Comparison of ENCODE assay signal across 8 mouse cellular contexts in the genomic region with DNA sequence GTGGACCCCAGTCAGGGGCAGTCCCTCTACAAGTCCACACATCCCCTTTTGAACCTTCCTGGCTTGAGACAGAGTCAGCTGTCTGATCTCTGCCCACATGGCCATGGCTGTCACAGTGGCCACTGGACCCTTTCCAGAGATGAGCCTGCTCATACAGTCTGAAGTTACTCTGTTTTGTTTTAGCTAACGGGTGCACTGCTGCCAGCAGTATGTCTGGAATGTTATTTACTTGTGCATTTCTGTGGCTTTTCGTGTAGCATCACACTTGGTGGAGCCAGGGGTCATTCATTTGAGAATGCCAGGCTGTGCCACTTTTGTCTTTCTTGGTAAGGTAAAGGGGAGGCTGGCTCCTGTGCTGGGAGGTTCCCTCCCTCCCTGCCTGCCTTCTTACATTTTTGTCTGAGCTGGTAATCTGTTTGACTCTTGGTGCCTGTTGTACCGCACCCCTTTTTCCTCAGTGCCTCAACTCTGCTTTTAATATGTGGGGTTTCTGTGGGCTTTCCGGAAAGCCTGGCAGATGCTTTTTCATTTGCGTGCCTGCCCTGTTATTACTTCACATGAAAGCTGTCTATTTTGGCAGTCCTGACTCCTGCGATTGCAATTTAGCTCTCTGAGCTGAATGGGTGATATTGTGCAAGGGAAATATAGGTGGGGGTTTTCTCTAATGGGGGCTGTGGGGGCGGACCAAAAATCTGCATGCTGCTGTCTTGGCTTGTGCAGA.
DNase-seq lines count a peak whose midpoint lies in the region; ATAC-seq and TF ChIP-seq lines count a peak whose summit lies in the region.

No protein-coding gene starts in this region.

- H3K27me3 ChIP-seq in liver, adult 2 months (ENCODE audit: control insufficient read depth, insufficient read depth, low read length): no peaks in the 10 kb centered on the region
- no peaks in the 10 kb centered on the region for H3K27me3 ChIP-seq in liver, embryonic 12.5 days (replicated peaks)
- H3K27me3 ChIP-seq in forebrain, embryonic 16.5 days (replicated peaks; ENCODE audit: control insufficient read depth, insufficient read depth, low read length): no peaks in the 10 kb centered on the region
- no peaks in the 10 kb centered on the region for H3K27me3 ChIP-seq in limb, embryonic 14.5 days (ENCODE audit: control insufficient read depth, insufficient read depth, low read length)

- no peaks in the 10 kb centered on the region for H3K9me3 ChIP-seq in liver, embryonic 12.5 days (replicated peaks)
- no peaks in the 10 kb centered on the region for H3K9me3 ChIP-seq in forebrain, embryonic 16.5 days (ENCODE audit: control insufficient read depth, low read length)
- H3K9me3 ChIP-seq in limb, embryonic 14.5 days (ENCODE audit: control insufficient read depth, low read length): no peaks in the 10 kb centered on the region

- H3K4me1 ChIP-seq in liver, adult 2 months (ENCODE audit: control insufficient read depth, insufficient read depth, low read length): peaks cover 13% of the 10 kb centered on the region; the same call in 1 of the 2 replicates
- peaks cover 14% of the 10 kb centered on the region for H3K4me1 ChIP-seq in liver, embryonic 12.5 days
- peaks cover 20% of the 10 kb centered on the region for H3K4me1 ChIP-seq in forebrain, embryonic 16.5 days (replicated peaks; ENCODE audit: control insufficient read depth, insufficient read depth, low read length)
- H3K4me1 ChIP-seq in limb, embryonic 14.5 days (ENCODE audit: control insufficient read depth, insufficient read depth, low read length): peaks cover 30% of the 10 kb centered on the region

- no peak for ATAC-seq in liver, embryonic 12.5 days
- peak; percentile 96 for ATAC-seq in forebrain, embryonic 16.5 days
- ATAC-seq in limb, embryonic 14.5 days (ENCODE audit: low FRiP score, low read depth): peak; percentile 75

- no peak overlapping the region for H3K27ac ChIP-seq in liver, adult 2 months (replicated peaks; ENCODE audit: insufficient read depth, low read depth, low read length)
- no peak overlapping the region for H3K27ac ChIP-seq in liver, embryonic 12.5 days
- H3K27ac ChIP-seq in forebrain, embryonic 16.5 days (ENCODE audit: low read length): peak overlapping the region; percentile 46
- peak overlapping the region; percentile 80 for H3K27ac ChIP-seq in limb, embryonic 14.5 days (replicated peaks; ENCODE audit: low read depth, low read length)

- no peak overlapping the region for H3K9ac ChIP-seq in liver, adult 2 months (ENCODE audit: low read depth, low read length)
- H3K9ac ChIP-seq in liver, embryonic 12.5 days: no peak overlapping the region
- no peak overlapping the region for H3K9ac ChIP-seq in forebrain, embryonic 16.5 days (replicated peaks; ENCODE audit: low read depth, low read length)
- H3K9ac ChIP-seq in limb, embryonic 14.5 days (ENCODE audit: low read depth, low read length, severe bottlenecking): no peak overlapping the region

- H3K4me3 ChIP-seq in liver, adult 2 months (ENCODE audit: insufficient read depth, low read depth, low read length): no peak overlapping the region
- no peak overlapping the region for H3K4me3 ChIP-seq in liver, embryonic 12.5 days
- H3K4me3 ChIP-seq in forebrain, embryonic 16.5 days (replicated peaks; ENCODE audit: low read length): no peak overlapping the region
- no peak overlapping the region for H3K4me3 ChIP-seq in limb, embryonic 14.5 days (replicated peaks; ENCODE audit: low read length)

- WGBS in liver, adult 2 months: 44% methylated on average over 7 of the region's 7 CpGs
- whole genome bisulfite sequencing in liver, embryonic 12.5 days (ENCODE audit: insufficient replicate concordance): 68% methylated on average over 7 of the region's 7 CpGs
- 12% methylated on average over 7 of the region's 7 CpGs for WGBS in forebrain, embryonic 16.5 days
- WGBS in limb, embryonic 14.5 days: 30% methylated on average over 7 of the region's 7 CpGs

- TF ChIP-seq CTCF in liver, adult 2 months (IDR thresholded peaks at IDR 0.05; ENCODE audit: low read depth, low read length): no peak

- no peaks in the 10 kb centered on the region for H3K36me3 ChIP-seq in liver, adult 2 months (ENCODE audit: control insufficient read depth, insufficient read depth, low read length)
- 0 out of 2 replicates have a peak, but pooled peaks cover 3% of the 10 kb centered on the region for H3K36me3 ChIP-seq in liver, embryonic 12.5 days
- no peaks in the 10 kb centered on the region for H3K36me3 ChIP-seq in forebrain, embryonic 16.5 days (ENCODE audit: control insufficient read depth, insufficient read depth)
- H3K36me3 ChIP-seq in limb, embryonic 14.5 days (ENCODE audit: control insufficient read depth, insufficient read depth, low read length): no peaks in the 10 kb centered on the region

- H3K4me2 ChIP-seq in liver, embryonic 12.5 days: no peak overlapping the region
- no peak overlapping the region for H3K4me2 ChIP-seq in forebrain, embryonic 16.5 days (ENCODE audit: low read length)
- 0 out of 2 replicates have a peak overlapping the region, but pooled peaks have one; percentile 6 for H3K4me2 ChIP-seq in limb, embryonic 14.5 days (replicated peaks; ENCODE audit: low read depth, low read length, severe bottlenecking)

- H3K79me2 ChIP-seq in liver, adult 2 months (ENCODE audit: control insufficient read depth, insufficient read depth, low read length): no peaks in the 10 kb centered on the region

- no peak for TF ChIP-seq POLR2A in liver, adult 2 months (IDR thresholded peaks at IDR 0.05; ENCODE audit: extremely low read depth, insufficient read depth, low read length)
- no peak for TF ChIP-seq POLR2A in limb, embryonic 14.5 days (IDR thresholded peaks at IDR 0.05; ENCODE audit: borderline replicate concordance, extremely low read depth, insufficient read depth, insufficient read length)

- DNase-seq in adrenal gland, adult 2 months: peak; percentile 21
- DNase-seq in adrenal gland, postnatal 4 days (ENCODE audit: low spot score in 2 of 2): no peak
- DNase-seq in liver, adult 2 months (ENCODE audit: extremely low read depth, low read depth, low spot score): peak; percentile 60
- peak; percentile 48 for DNase-seq in limb, embryonic 14.5 days (ENCODE audit: low spot score)
- DNase-seq in thymus, postnatal 0 days (ENCODE audit: low spot score): no peak
- DNase-seq in adrenal gland, postnatal 14 days: no peak

Comparison
In these comparisons a context has a peak if more than half of its experiments do, and no peak if none do; other contexts are left out.
1. DNase-seq: peak in adrenal gland, adult 2 months (single experiment), liver, adult 2 months (single experiment) and limb, embryonic 14.5 days (single experiment); none in adrenal gland, postnatal 4 days (0 of 2), thymus, postnatal 0 days (single experiment) and adrenal gland, postnatal 14 days (single experiment).
2. H3K27ac ChIP-seq: peak in forebrain, embryonic 16.5 days (single experiment) and limb, embryonic 14.5 days (single experiment); none in liver, adult 2 months (single experiment) and liver, embryonic 12.5 days (single experiment).